Mouse (Mus musculus): ENCODE results near the gene Nek10. TPM values are rescaled to one million over a fixed set of nuclear protein-coding genes. Genes with fewer than 3 reads are reported as not detected.
"Not testable (repeated sequence)": the region's sequence is repeated elsewhere in the genome, so short reads cannot be mapped to it uniquely, and the experiment has no call there.

The Nek10 gene
- total RNA-seq, 2 experiments from 2014 or later, result 4.8 to 5.6 TPM

DNA sequence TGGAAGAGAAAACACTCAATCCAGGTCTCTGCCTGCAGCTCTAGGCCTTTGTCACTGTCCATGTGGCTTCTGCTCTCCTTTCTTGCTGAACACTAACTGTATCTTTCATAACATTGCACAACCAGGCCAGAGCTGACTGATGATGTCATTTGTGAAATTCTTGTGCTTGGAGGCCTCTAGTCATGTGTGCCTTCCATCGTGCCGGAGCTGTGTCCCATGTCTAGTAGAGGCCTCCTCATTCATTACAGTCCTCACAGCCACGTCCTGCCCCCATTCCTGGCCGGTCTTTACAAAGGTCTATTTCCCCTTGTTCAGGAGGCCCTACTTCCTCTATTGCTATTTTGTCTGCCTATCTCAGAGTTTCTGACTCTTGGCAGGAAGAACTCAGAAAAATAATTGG, 167.8 kb downstream of the Nek10 start:
- DNase-seq (ENCODE audit: low spot score in 2 of 2), result no peak
- Histone ChIP-seq H3K27ac (no peak overlapping the region), H3K4me3 (no peak overlapping the region)
- no peak for TF ChIP-seq CTCF (conservative IDR thresholded peaks at IDR 0.05)

DNA sequence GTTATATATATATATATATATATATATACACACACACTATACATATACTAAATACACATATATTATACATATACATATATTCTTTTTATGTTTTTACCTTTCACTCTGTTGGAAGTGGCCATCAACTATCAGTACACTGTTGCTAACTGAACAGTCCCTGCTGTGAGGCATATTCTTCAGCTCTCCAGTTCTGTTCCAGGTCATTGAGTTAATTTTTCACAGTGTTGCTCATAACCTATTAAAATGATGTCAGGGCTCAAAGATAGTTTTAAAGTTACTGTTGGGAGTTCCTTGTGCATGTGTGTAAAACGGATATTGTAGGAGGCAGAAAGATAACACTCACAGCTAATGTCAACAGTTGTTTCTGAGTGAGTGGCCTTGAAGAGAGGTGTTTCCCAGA, 170.9 kb downstream of the Nek10 start:
- TF ChIP-seq CTCF (conservative IDR thresholded peaks at IDR 0.05), result no peak
- no peak for DNase-seq (ENCODE audit: low spot score in 2 of 2)
- Histone ChIP-seq H3K4me3 (no peak overlapping the region), H3K27ac (no peak overlapping the region)

DNA sequence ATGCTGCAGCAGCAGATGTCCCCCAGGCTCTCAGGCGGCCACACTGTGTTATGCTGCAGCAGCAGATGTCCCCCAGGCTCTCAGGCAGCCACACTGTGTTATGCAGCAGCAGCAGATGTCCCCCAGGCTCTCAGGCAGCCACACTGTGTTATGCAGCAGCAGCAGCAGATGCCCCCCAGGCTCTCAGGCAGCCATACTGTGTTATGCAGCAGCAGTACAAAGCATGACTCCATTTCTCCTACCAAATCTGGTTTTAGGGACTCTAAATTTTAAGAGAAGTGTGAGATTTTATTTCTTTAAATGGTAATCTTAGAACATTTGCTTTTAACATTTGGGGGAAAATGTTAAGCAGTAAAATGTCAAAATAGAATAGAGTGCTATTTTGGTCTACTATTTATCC, 180.9 kb downstream of the Nek10 start:
- H3K4me3 ChIP-seq; DNase-seq (ENCODE audit: low spot score in 2 of 2); H3K27ac ChIP-seq: not testable (repeated sequence)

DNA sequence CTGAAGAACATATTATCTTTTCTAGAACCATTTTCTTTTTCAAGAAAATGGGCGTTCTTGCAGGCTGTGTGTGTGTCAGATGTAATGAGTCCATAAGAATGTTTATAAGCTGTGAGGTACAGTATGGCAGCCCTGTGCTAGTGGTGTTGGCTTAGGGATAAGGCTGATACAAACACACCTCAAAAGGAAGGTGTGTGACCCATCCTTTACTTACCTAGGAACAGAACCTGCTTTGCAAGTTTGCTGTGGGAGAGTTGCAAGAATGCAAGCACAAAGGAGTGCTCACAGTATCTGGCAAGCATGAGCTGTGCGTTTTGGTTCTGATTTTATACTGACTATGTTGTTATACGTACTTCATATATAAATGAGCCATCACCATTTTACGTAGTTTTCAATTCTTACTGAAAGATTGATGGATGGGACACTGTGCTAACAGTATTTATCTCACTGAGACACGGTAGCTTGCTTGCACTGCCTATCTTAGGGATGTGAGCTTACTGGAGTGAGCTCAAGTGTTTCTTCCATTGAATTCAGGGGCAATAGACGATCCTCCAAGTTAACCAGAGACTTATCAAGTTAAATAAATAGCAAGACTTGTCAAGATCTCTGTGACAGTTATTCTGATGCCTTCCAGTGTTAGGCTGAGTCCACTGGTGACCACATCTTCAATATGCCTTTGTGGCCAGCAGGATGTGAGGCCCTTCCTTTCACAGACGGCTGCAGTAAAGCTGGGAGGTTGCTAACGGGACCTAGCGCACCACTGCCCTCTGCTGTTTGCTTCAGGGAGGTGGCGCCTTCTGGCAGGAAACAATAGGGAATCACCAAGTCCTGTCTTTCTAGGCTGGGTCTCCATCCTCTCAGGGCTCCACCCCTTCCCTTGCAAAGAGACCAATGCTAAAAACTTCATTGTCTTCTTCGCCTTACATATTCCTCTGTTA, 181.8 kb downstream of the Nek10 start:
- Histone ChIP-seq H3K4me3 (no peak overlapping the region), H3K27ac (0 out of 2 replicates have a peak overlapping the region, but pooled peaks have one; percentile 1)
- peak; percentile 90 for TF ChIP-seq CTCF (conservative IDR thresholded peaks at IDR 0.05)
- peak; percentile 16 to 75 for DNase-seq (ENCODE audit: low spot score in 2 of 2)

DNA sequence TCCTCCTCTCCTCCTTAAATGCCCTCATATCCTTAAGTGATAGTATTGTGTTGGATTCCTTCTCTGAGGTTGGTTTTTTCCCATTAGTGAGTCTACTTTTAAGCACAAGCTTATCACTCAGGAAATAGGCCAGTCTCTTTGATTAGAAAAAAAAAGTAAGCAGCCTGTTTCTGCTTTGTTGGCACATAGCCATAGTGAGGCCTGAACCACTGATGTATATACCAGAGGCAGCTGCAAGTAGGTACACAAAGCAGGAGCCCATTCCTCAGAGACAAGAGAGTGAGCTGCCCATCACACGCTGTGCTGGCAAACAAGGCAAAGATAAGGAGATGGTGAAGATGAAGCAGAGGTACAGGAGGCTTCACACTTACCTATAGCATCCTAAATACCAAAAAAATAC, 184.2 kb downstream of the Nek10 start:
- no peak for DNase-seq (ENCODE audit: low spot score in 2 of 2)
- no peak overlapping the region for H3K27ac ChIP-seq
- no peak overlapping the region for H3K4me3 ChIP-seq
- no peak for TF ChIP-seq CTCF (conservative IDR thresholded peaks at IDR 0.05)

DNA sequence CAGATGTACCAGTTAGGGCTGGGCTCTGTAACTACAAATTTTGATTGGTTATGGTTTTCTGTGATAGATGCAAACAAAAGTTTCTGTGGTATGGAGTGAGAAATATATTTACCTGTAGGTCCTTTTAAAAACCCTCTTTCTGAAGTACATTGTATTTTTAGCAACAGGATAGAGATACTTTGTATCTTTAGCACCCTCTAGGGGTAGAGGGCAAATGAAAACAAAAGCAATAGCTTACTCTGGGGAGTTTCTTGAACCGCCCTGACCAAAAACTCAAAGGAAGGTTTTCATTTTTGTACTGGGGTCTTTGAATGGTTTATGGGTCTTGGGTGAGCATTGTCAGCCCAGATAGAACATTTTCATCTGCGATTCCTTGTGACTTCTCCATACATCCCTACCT, 188.4 kb downstream of the Nek10 start:
- TF ChIP-seq CTCF (conservative IDR thresholded peaks at IDR 0.05), result peak; percentile 55; the same call in 1 of the 2 replicates
- Histone ChIP-seq H3K4me3 (no peak overlapping the region), H3K27ac (no peak overlapping the region)
- no peak for DNase-seq (ENCODE audit: low spot score in 2 of 2)

DNA sequence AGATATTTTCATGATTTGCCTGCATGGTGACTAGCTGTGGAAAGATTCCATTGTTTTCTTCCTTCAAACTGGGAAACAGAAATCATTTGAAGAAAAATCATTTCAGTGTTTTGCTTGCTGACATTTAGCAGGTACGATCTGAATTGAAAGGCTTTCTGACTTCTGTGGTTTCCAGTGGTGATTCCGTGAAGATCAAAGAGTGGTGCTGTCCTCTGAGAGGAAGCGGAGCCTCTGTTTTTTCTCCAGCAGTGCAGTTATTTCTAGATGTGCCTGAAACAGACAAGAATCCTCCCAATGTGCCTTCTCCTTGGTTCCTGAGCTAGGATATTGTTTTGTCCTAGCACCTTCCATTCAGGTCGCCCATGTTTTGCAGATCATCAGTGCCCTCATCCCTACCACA, 208.2 kb downstream of the Nek10 start:
- TF ChIP-seq CTCF (conservative IDR thresholded peaks at IDR 0.05), result no peak
- no peak for DNase-seq (ENCODE audit: low spot score in 2 of 2)
- Histone ChIP-seq H3K4me3 (no peak overlapping the region), H3K27ac (no peak overlapping the region)

DNA sequence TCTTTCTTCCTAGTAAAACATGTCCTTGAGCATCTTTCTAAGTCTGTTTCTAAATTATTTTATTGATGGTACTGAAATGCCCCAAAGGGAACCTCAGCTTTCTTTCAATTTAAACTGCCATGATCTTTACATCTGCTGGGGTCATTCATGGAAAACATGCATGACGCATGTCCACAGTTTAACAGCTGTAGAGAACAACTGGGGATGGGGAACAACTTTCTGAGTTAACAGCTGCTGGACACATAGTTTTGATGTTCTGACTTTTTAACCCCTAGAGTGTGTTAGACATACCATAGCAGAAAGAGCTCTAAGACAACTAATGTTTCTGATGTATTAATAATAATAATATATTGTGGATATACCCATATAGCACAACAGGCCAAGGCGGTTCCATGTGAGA, 211.6 kb downstream of the Nek10 start:
- DNase-seq (ENCODE audit: low spot score in 2 of 2), result no peak
- no peak overlapping the region for H3K4me3 ChIP-seq
- TF ChIP-seq CTCF (conservative IDR thresholded peaks at IDR 0.05), result no peak
- no peak overlapping the region for H3K27ac ChIP-seq

DNA sequence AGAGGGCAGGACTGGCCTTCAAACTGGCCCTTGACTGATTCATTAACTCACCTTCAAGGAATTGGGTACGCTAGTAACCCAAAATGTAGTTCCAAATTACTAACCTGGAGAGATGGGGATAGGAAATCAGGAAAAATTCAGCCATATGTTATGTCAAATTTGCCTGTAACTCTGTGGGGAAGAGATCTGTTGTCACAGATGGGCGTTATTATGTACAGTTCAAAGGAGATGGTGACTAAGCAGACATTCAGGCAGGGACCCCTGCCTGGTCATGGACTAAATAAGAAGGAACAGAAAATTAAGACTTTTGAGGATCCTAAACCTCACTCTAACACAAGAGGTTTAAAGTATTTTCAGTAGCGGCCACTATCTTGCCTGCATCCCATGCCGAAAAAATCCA, 227.4 kb downstream of the Nek10 start:
- not testable (repeated sequence) for DNase-seq (ENCODE audit: low spot score in 2 of 2); H3K27ac ChIP-seq; H3K4me3 ChIP-seq

DNA sequence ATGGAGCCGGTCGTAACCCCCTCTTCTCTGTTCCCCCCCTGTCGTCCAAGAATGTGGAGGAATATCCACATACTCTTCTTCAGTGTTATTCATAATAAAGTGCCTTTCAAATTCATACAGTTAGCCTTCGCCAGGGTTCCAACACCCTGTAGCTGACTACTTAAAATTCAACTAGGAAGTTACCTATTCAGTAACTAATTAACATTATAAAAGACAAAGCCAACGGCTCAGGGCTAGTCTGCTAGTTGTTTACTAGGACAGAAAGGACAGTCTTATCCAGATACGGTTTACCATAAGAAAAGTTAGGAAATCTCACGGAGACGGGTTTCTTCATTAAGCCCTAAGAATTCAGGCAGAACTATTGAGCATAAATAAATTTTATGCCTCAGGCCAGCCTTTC, 231.4 kb downstream of the Nek10 start:
- H3K27ac ChIP-seq; DNase-seq (ENCODE audit: low spot score in 2 of 2); H3K4me3 ChIP-seq: not testable (repeated sequence)

DNA sequence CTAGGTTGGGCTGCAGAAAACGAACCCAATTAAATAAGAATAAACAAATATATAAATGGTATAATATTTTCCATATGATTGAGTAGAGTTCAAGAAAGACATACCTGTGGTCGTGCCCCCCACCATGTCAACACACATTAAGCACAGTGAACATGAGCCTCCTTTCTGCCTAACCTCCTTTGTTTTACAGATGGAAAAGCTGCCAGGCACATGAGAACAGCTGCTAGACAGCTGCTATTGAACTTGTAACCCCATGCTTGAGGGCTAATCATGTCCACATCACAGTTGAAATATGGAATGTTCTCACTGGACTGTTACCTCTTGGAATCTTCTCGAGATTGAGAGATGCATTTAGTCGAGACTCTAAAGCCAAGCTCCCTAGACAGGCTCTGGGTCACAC, 245.0 kb downstream of the Nek10 start:
- H3K4me3 ChIP-seq, result no peak overlapping the region
- no peak overlapping the region for H3K27ac ChIP-seq
- TF ChIP-seq CTCF (conservative IDR thresholded peaks at IDR 0.05), result no peak
- DNase-seq (ENCODE audit: low spot score in 2 of 2), result no peak

DNA sequence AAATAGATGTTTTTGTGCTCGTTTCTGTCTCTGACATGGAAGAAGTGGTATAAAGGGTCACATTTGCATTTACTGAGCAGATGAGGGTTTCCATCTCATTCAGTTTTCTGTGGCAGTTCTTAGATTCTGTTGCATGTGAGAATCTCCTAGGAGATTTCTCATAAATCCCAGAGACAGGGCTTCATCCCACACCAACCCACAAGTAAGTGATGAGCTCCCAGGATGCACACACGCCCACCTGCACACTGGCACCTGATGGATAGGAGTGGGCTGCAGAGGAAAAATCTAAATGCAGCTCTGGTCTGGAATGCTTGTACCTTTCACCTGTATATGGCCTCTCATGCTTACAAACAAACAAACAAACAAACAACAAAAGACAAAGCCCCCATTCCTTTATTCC, 258.3 kb downstream of the Nek10 start:
- no peak for DNase-seq (ENCODE audit: low spot score in 2 of 2)
- TF ChIP-seq CTCF (conservative IDR thresholded peaks at IDR 0.05), result no peak
- Histone ChIP-seq H3K27ac (no peak overlapping the region), H3K4me3 (no peak overlapping the region)

Other genes starting within 250 kb of the Nek10 start
- gene Slc4a7, start 101.1 kb upstream of the Nek10 start, total RNA-seq (2021), result 10 to 100 TPM; 49.5 to 49.8 TPM